In genomic region chr14:46832354-46833272, GRCm38 (mm10) we compare ENCODE assay signal across 8 mouse cellular contexts. TPM values are rescaled to one million over a fixed set of nuclear protein-coding genes. Genes with fewer than 3 reads are reported as not detected.
DNase-seq lines count a peak whose midpoint lies in the region; ATAC-seq and TF ChIP-seq lines count a peak whose summit lies in the region.

No protein-coding gene starts in this region.

- peak overlapping the region; percentile 64 for H3K9ac ChIP-seq in ES-Bruce4 (ENCODE audit: low read depth, poor library complexity, severe bottlenecking)
- peak overlapping the region; percentile 77 for H3K9ac ChIP-seq in embryonic facial prominence, embryonic 11.5 days (replicated peaks; ENCODE audit: low read length)
- peak overlapping the region; percentile 80 for H3K9ac ChIP-seq in hindbrain, embryonic 13.5 days
- peak overlapping the region; percentile 80 for H3K9ac ChIP-seq in midbrain, embryonic 12.5 days (replicated peaks)

- H3K4me1 ChIP-seq in ES-Bruce4 (ENCODE audit: control insufficient read depth, insufficient read depth, low read length) = no peaks in the 10 kb centered on the region
- H3K4me1 ChIP-seq in embryonic facial prominence, embryonic 11.5 days (ENCODE audit: control insufficient read depth, insufficient read depth, low read length) = no peaks in the 10 kb centered on the region
- H3K4me1 ChIP-seq in hindbrain, embryonic 13.5 days (replicated peaks) = peaks cover 10% of the 10 kb centered on the region
- peaks cover 11% of the 10 kb centered on the region for H3K4me1 ChIP-seq in limb, embryonic 10.5 days
- peaks cover 10% of the 10 kb centered on the region for H3K4me1 ChIP-seq in midbrain, embryonic 12.5 days

- ATAC-seq in embryonic facial prominence, embryonic 11.5 days (replicated peaks; ENCODE audit: insufficient number of reproducible peaks, low FRiP score, low TSS enrichment, low read depth) = no peak; the same call in 1 of the 2 replicates
- no peak for ATAC-seq in hindbrain, embryonic 13.5 days (ENCODE audit: low FRiP score)
- ATAC-seq in midbrain, embryonic 12.5 days (ENCODE audit: low FRiP score, low read depth) = no peak

- no peaks in the 10 kb centered on the region for H3K36me3 ChIP-seq in ES-Bruce4 (ENCODE audit: control insufficient read depth, insufficient read depth, low read length, poor library complexity, severe bottlenecking)
- no peaks in the 10 kb centered on the region for H3K36me3 ChIP-seq in embryonic facial prominence, embryonic 11.5 days (replicated peaks; ENCODE audit: control insufficient read depth, insufficient read depth, low read depth, low read length)
- H3K36me3 ChIP-seq in hindbrain, embryonic 13.5 days = no peaks in the 10 kb centered on the region
- no peaks in the 10 kb centered on the region for H3K36me3 ChIP-seq in limb, embryonic 10.5 days
- no peaks in the 10 kb centered on the region for H3K36me3 ChIP-seq in midbrain, embryonic 12.5 days

- H3K27ac ChIP-seq in ES-Bruce4 (ENCODE audit: insufficient read depth, low read length) = no peak overlapping the region
- no peak overlapping the region for H3K27ac ChIP-seq in embryonic facial prominence, embryonic 11.5 days (replicated peaks; ENCODE audit: low read depth, low read length)
- no peak overlapping the region for H3K27ac ChIP-seq in hindbrain, embryonic 13.5 days
- H3K27ac ChIP-seq in limb, embryonic 10.5 days = peak overlapping the region; percentile 91
- H3K27ac ChIP-seq in midbrain, embryonic 12.5 days (replicated peaks) = no peak overlapping the region

- 8% methylated on average over 40 of the region's 40 CpGs for WGBS in embryonic facial prominence, embryonic 11.5 days
- WGBS in hindbrain, embryonic 13.5 days = 9% methylated on average over 40 of the region's 40 CpGs
- 9% methylated on average over 40 of the region's 40 CpGs for WGBS in limb, embryonic 10.5 days
- 10% methylated on average over 39 of the region's 40 CpGs for WGBS in midbrain, embryonic 12.5 days

- H3K9me3 ChIP-seq in ES-Bruce4 (replicated peaks; ENCODE audit: control insufficient read depth, insufficient read depth, low read length, poor library complexity, severe bottlenecking) = no peaks in the 10 kb centered on the region
- no peaks in the 10 kb centered on the region for H3K9me3 ChIP-seq in embryonic facial prominence, embryonic 11.5 days (replicated peaks; ENCODE audit: control insufficient read depth, low read length)
- H3K9me3 ChIP-seq in hindbrain, embryonic 13.5 days = no peaks in the 10 kb centered on the region
- no peaks in the 10 kb centered on the region for H3K9me3 ChIP-seq in limb, embryonic 10.5 days (replicated peaks)
- no peaks in the 10 kb centered on the region for H3K9me3 ChIP-seq in midbrain, embryonic 12.5 days

- no peak for TF ChIP-seq EP300 in ES-Bruce4 (IDR thresholded peaks at IDR 0.05; ENCODE audit: insufficient read depth, low read depth, low read length)

- H3K27me3 ChIP-seq in ES-Bruce4 (ENCODE audit: control insufficient read depth, insufficient read depth, low read length, poor library complexity, severe bottlenecking) = no peaks in the 10 kb centered on the region
- no peaks in the 10 kb centered on the region for H3K27me3 ChIP-seq in embryonic facial prominence, embryonic 11.5 days (ENCODE audit: control insufficient read depth, insufficient read depth, low read length)
- 0 out of 2 replicates have a peak, but pooled peaks cover 3% of the 10 kb centered on the region for H3K27me3 ChIP-seq in hindbrain, embryonic 13.5 days
- H3K27me3 ChIP-seq in limb, embryonic 10.5 days (ENCODE audit: low read depth, poor library complexity, severe bottlenecking) = no peaks in the 10 kb centered on the region
- H3K27me3 ChIP-seq in midbrain, embryonic 12.5 days = no peaks in the 10 kb centered on the region; the same call in 1 of the 2 replicates

- DNase-seq in gastrocnemius, postnatal 10 days = peak; percentile 56
- no peak for DNase-seq in gastrocnemius, adult 18-20 months (ENCODE audit: low spot score)
- DNase-seq in embryonic facial prominence, embryonic 11.5 days (ENCODE audit: low spot score) = peak; percentile 21
- no peak for DNase-seq in limb, embryonic 10.5 days (ENCODE audit: low spot score)
- DNase-seq in spleen, postnatal 14 days (ENCODE audit: low spot score in 2 of 2) = no peak

- peak overlapping the region; percentile 89 for H3K4me2 ChIP-seq in embryonic facial prominence, embryonic 11.5 days (ENCODE audit: low read depth, low read length)
- peak overlapping the region; percentile 84 for H3K4me2 ChIP-seq in hindbrain, embryonic 13.5 days
- H3K4me2 ChIP-seq in midbrain, embryonic 12.5 days (replicated peaks) = peak overlapping the region; percentile 80

- no peak for TF ChIP-seq CTCF in ES-Bruce4 (IDR thresholded peaks at IDR 0.05; ENCODE audit: low read depth, low read length)

- TF ChIP-seq POLR2A in ES-Bruce4 (IDR thresholded peaks at IDR 0.05; ENCODE audit: insufficient read depth, low read length) = no peak

- peak overlapping the region; percentile 80 for H3K4me3 ChIP-seq in ES-Bruce4 (ENCODE audit: low read depth, low read length)
- peak overlapping the region; percentile 78 for H3K4me3 ChIP-seq in embryonic facial prominence, embryonic 11.5 days (ENCODE audit: low read depth, low read length)
- peak overlapping the region; percentile 56 for H3K4me3 ChIP-seq in hindbrain, embryonic 13.5 days
- H3K4me3 ChIP-seq in limb, embryonic 10.5 days = peak overlapping the region; percentile 95
- peak overlapping the region; percentile 86 for H3K4me3 ChIP-seq in midbrain, embryonic 12.5 days

RNA-seq across cellular contexts. Expression of gene Cgrrf1, which starts 0.7 kb away (rescaled TPM):
- total RNA-seq in gastrocnemius, postnatal 10 days (2021) = 10 to 100 TPM; 37.3 to 38.6 TPM
- total RNA-seq in gastrocnemius, adult 18-20 months (2021) = 10 to 100 TPM; 48.2 to 52.4 TPM
- 12.4 and 15.2 TPM in 2 replicates for polyA plus RNA-seq in ES-Bruce4 (2011; ENCODE audit: insufficient read depth, insufficient read length, low read depth, missing spikeins)
- polyA plus RNA-seq in embryonic facial prominence, embryonic 11.5 days (2014; fragmentation: Nextera tagmentation; extraction: Ambion mirVana) = 32.1 and 33.9 TPM in 2 replicates
- 19.5 and 23.4 TPM in 2 replicates for polyA plus RNA-seq in hindbrain, embryonic 13.5 days (2015; fragmentation: Nextera tagmentation; extraction: Ambion mirVana)
- polyA plus RNA-seq in limb, embryonic 10.5 days (2016; fragmentation: Nextera tagmentation; extraction: Ambion mirVana) = 31.3 and 31.5 TPM in 2 replicates
- 27.4 and 30.6 TPM in 2 replicates for polyA plus RNA-seq in midbrain, embryonic 12.5 days (2016; fragmentation: Nextera tagmentation; extraction: Ambion mirVana)

RNA-seq across cellular contexts. Expression of gene Gmfb, which starts 10.6 kb away (rescaled TPM):
- total RNA-seq in gastrocnemius, postnatal 10 days (2021) = 10 to 100 TPM; 34.2 to 37.8 TPM
- total RNA-seq in gastrocnemius, adult 18-20 months (2021) = 10 to 100 TPM; 17.3 to 18.1 TPM
- 105 and 114 TPM in 2 replicates for polyA plus RNA-seq in ES-Bruce4 (2011; ENCODE audit: insufficient read depth, insufficient read length, low read depth, missing spikeins)
- 107 and 117 TPM in 2 replicates for polyA plus RNA-seq in embryonic facial prominence, embryonic 11.5 days (2014; fragmentation: Nextera tagmentation; extraction: Ambion mirVana)
- polyA plus RNA-seq in hindbrain, embryonic 13.5 days (2015; fragmentation: Nextera tagmentation; extraction: Ambion mirVana) = 107 and 109 TPM in 2 replicates
- polyA plus RNA-seq in limb, embryonic 10.5 days (2016; fragmentation: Nextera tagmentation; extraction: Ambion mirVana) = 98.4 and 99.9 TPM in 2 replicates
- polyA plus RNA-seq in midbrain, embryonic 12.5 days (2016; fragmentation: Nextera tagmentation; extraction: Ambion mirVana) = 105 and 109 TPM in 2 replicates

RNA-seq across cellular contexts. Expression of gene Cnih1, which starts 44.4 kb away (rescaled TPM):
- 10 to 100 TPM; 59.6 to 65.7 TPM for total RNA-seq in gastrocnemius, postnatal 10 days (2021)
- 10 to 100 TPM; 55.0 to 57.3 TPM for total RNA-seq in gastrocnemius, adult 18-20 months (2021)
- polyA plus RNA-seq in ES-Bruce4 (2011; ENCODE audit: insufficient read depth, insufficient read length, low read depth, missing spikeins) = 148 and 163 TPM in 2 replicates
- 221 and 235 TPM in 2 replicates for polyA plus RNA-seq in embryonic facial prominence, embryonic 11.5 days (2014; fragmentation: Nextera tagmentation; extraction: Ambion mirVana)
- 190 and 199 TPM in 2 replicates for polyA plus RNA-seq in hindbrain, embryonic 13.5 days (2015; fragmentation: Nextera tagmentation; extraction: Ambion mirVana)
- 201 and 210 TPM in 2 replicates for polyA plus RNA-seq in limb, embryonic 10.5 days (2016; fragmentation: Nextera tagmentation; extraction: Ambion mirVana)
- 178 TPM in 2 replicates for polyA plus RNA-seq in midbrain, embryonic 12.5 days (2016; fragmentation: Nextera tagmentation; extraction: Ambion mirVana)

RNA-seq across cellular contexts. Expression of gene Samd4, which starts 50.0 kb away (rescaled TPM):
- total RNA-seq in gastrocnemius, postnatal 10 days (2021) = 10 to 100 TPM; 39.4 to 46.3 TPM
- total RNA-seq in gastrocnemius, adult 18-20 months (2021) = 10 to 100 TPM; 54.5 to 72.9 TPM
- polyA plus RNA-seq in ES-Bruce4 (2011; ENCODE audit: insufficient read depth, insufficient read length, low read depth, missing spikeins) = 17.6 and 20.9 TPM in 2 replicates
- 3.5 and 3.6 TPM in 2 replicates for polyA plus RNA-seq in embryonic facial prominence, embryonic 11.5 days (2014; fragmentation: Nextera tagmentation; extraction: Ambion mirVana)
- polyA plus RNA-seq in hindbrain, embryonic 13.5 days (2015; fragmentation: Nextera tagmentation; extraction: Ambion mirVana) = 3.6 and 3.9 TPM in 2 replicates
- 2.5 and 3.6 TPM in 2 replicates for polyA plus RNA-seq in limb, embryonic 10.5 days (2016; fragmentation: Nextera tagmentation; extraction: Ambion mirVana)
- polyA plus RNA-seq in midbrain, embryonic 12.5 days (2016; fragmentation: Nextera tagmentation; extraction: Ambion mirVana) = 4.3 and 7.3 TPM in 2 replicates

Comparison
In these comparisons a context has a peak if more than half of its experiments do, and no peak if none do; other contexts are left out.
1. DNase-seq: peak in gastrocnemius, postnatal 10 days (single experiment) and embryonic facial prominence, embryonic 11.5 days (single experiment); none in gastrocnemius, adult 18-20 months (single experiment), limb, embryonic 10.5 days (single experiment) and spleen, postnatal 14 days (0 of 2).
2. Peak in every context shown above with its lines, with median percentiles within 50 percentile points of each other: H3K4me3 ChIP-seq, H3K9ac ChIP-seq and H3K4me2 ChIP-seq.